Mouse (Mus musculus): Measurements from ENCODE around the gene Ppp1cc. TPM values are rescaled to one million over a fixed set of nuclear protein-coding genes. Genes with fewer than 3 reads are reported as not detected.

Gene Ppp1cc
- total and polyA plus RNA-seq, 3 experiments: 148 to 293 (median 269) TPM

DNA sequence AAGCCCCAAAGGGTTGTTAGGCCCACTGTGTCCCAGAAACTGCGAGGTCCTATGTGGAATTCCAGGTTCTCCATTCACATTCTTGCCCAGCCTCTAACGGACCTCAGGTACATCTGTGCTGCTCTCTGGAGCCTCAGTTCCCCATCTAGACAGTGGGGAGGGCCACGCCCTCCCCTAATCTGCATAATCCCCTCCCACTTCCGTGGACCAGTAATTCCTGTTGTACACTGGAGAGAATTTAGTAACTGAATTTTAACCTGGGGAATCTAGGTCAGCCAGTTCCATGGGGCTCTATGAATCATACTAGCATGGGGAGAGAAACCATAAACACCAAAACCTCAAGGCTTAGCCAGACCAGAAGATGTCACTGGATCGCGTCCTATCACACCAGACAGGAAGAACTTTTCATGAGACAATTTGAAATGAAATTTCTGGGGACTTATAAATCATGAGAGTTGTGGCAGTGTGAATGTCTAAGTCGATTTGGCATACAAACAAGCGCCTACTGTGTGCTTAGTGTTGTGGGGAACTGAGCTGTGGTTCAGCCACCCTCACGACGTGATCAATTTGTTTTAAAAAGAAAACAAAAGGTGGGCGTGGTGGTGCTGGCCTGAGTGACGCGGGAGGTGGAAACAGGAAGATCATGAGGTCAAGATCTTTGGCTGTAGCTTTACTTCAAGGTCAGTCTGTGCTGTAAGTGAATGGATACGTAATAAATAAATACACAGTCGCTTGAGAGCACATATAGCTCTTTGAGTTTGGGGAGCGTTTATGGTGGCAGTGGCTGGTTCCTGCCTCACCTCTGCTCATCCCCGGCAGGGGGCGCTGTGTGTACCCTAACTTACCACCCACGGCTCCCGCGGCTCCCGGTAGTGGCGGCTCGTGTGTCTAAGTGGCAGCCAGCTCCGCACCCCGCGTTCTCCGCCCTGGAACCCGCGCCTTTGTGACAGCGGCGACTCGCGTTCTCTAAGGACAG lies 26.7 kb upstream of the Ppp1cc start:
- ATAC-seq (ENCODE audit: extremely low read depth, insufficient number of reproducible peaks, low FRiP score, poor library complexity, severe bottlenecking): peak; percentile 67
- TF ChIP-seq CTCF (IDR thresholded peaks at IDR 0.05; ENCODE audit: low read depth, low read length) (peak; percentile 77), GATA2 (IDR thresholded peaks at IDR 0.05; ENCODE audit: borderline replicate concordance, low read depth, low read length) (no peak), POLR2AphosphoS5 (IDR thresholded peaks at IDR 0.05; ENCODE audit: insufficient replicate concordance, low read depth, low read length) (no peak), GATA1 (IDR thresholded peaks at IDR 0.05; ENCODE audit: borderline replicate concordance, low read length) (no peak), TAL1 (conservative IDR thresholded peaks at IDR 0.05; ENCODE audit: low read depth, low read length) (no peak)

DNA sequence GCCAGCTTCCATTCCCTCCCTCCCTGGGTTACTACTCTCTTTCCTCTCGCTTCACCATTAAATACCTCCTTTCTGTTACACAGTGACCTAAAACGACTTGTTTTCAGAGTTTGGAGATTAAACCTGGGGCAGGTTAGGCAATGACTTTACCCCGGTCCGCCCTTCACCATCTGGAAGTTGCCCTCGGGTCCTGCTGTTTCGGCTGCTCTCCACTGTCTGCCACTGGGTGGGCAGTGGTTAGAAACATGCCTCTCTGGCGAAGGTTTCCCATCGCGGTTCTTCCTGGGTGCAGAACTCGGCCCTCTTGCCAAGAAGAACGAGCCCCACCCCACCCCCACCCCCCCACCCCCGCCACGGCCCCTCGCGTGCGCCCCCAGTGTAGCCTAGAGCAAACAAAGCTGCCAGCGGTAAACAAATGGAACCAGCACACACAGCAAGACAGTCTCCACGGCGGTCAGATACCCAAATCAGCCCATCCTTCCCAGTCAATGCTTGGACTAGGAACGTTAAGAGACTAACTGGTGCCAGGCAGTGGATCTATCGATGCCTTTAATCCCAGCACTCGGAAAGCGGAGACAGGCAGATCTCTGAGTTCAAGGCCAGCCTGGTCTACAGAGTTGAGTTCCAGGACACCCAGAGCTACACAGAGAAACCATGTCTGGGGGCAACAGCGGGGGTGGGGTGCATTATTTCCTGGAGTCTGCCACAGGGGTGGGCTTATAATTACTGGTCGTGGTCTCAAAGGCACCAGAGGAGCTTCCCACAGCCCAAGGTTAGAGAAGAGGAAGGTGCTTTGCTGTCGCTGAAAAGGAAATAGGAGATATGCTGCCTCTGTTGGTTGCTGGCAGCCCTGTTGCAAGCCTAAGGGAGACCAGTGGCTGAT lies 25.7 kb upstream of the Ppp1cc start:
- H3K9me3 ChIP-seq (replicated peaks): no peaks in the 10 kb centered on the region
- TF ChIP-seq TAL1 (conservative IDR thresholded peaks at IDR 0.05; ENCODE audit: low read depth, low read length) (no peak), GATA2 (IDR thresholded peaks at IDR 0.05; ENCODE audit: borderline replicate concordance, low read depth, low read length) (no peak), GATA1 (IDR thresholded peaks at IDR 0.05; ENCODE audit: borderline replicate concordance, low read length) (no peak), POLR2AphosphoS5 (IDR thresholded peaks at IDR 0.05; ENCODE audit: insufficient replicate concordance, low read depth, low read length) (no peak), CTCF (IDR thresholded peaks at IDR 0.05; ENCODE audit: low read depth, low read length) (no peak)
- peak overlapping the region; percentile 70 for H3K4me3 ChIP-seq (ENCODE audit: low read depth, low read length)
- H3K27me3 ChIP-seq (ENCODE audit: insufficient read depth, low read length): peaks cover 53% of the 10 kb centered on the region
- no peaks in the 10 kb centered on the region for H3K36me3 ChIP-seq (replicated peaks)
- no peak for DNase-seq (ENCODE audit: low spot score)
- H3K4me1 ChIP-seq (ENCODE audit: insufficient read depth, low read depth, low read length): peaks cover 29% of the 10 kb centered on the region
- ATAC-seq (ENCODE audit: extremely low read depth, insufficient number of reproducible peaks, low FRiP score, poor library complexity, severe bottlenecking): no peak

More for the DNA sequence above, 26.7 kb upstream of the Ppp1cc start:
- H3K9me3 ChIP-seq (replicated peaks): no peaks in the 10 kb centered on the region
- peak overlapping the region; percentile 70 for H3K4me3 ChIP-seq (ENCODE audit: low read depth, low read length)
- peaks cover 29% of the 10 kb centered on the region for H3K4me1 ChIP-seq (ENCODE audit: insufficient read depth, low read depth, low read length)
- H3K27me3 ChIP-seq (ENCODE audit: insufficient read depth, low read length): peaks cover 53% of the 10 kb centered on the region
- peak; percentile 66 for DNase-seq (ENCODE audit: low spot score)
- H3K36me3 ChIP-seq (replicated peaks): no peaks in the 10 kb centered on the region

- Histone ChIP-seq H3K4me3 (ENCODE audit: low read depth, low read length) (no peak overlapping the region), H3K27me3 (ENCODE audit: insufficient read depth, low read length) (peaks cover 55% of the 10 kb centered on the region), H3K9me3 (replicated peaks) (no peaks in the 10 kb centered on the region), H3K4me1 (ENCODE audit: insufficient read depth, low read depth, low read length) (peaks cover 29% of the 10 kb centered on the region), H3K36me3 (replicated peaks) (no peaks in the 10 kb centered on the region)
- TF ChIP-seq CTCF (IDR thresholded peaks at IDR 0.05; ENCODE audit: low read depth, low read length) (no peak), TAL1 (conservative IDR thresholded peaks at IDR 0.05; ENCODE audit: low read depth, low read length) (no peak), GATA2 (IDR thresholded peaks at IDR 0.05; ENCODE audit: borderline replicate concordance, low read depth, low read length) (no peak), GATA1 (IDR thresholded peaks at IDR 0.05; ENCODE audit: borderline replicate concordance, low read length) (no peak), POLR2AphosphoS5 (IDR thresholded peaks at IDR 0.05; ENCODE audit: insufficient replicate concordance, low read depth, low read length) (no peak)
- ATAC-seq (ENCODE audit: extremely low read depth, insufficient number of reproducible peaks, low FRiP score, poor library complexity, severe bottlenecking): no peak
- no peak for DNase-seq (ENCODE audit: low spot score)
Observed at GRCm38 (mm10) chr5:122133050-122133389, 25.1 kb upstream of the Ppp1cc start.

DNA sequence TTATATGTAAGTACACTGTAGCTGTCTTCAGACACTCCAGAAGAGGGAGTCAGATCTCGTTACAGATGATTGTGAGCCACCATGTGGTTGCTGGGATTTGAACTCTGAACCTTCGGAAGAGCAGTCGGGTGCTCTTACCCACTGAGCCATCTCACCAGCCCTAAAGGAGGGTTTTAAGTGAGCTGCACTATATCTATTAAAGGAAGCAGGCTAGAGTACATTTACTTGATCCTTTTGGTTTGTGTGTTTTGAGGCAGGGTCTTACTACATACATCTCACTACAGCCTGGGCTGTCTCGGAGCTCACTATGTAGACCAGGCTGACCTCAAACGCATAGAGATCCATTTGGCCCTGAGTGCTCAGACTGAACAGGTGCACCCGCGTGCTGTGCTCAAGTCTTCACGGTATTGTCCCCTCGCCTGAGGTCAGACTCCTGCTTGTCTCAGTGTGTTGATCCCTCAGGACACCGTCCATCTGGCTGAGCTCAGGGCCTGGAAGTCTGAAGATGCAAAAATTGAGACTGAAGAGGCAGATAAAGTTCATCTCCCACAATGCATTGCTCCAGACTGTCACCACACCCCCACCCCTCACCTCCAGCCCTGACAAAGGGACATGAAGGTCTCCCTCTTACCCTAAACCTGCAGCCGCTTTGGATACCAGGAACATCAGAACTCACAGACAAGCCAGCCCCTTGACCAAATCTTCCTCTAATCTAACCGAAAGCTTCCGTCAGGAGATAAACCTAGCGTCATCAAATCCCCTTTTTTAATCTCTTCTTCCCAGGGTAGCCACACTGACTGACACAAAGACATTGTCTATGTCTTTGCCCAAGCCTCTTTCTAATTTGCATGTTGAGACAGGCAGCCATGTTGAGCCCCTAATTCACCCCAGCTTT lies 23.4 kb upstream of the Ppp1cc start:
- H3K9me3 ChIP-seq (replicated peaks): no peaks in the 10 kb centered on the region
- peaks cover 29% of the 10 kb centered on the region for H3K4me1 ChIP-seq (ENCODE audit: insufficient read depth, low read depth, low read length)
- H3K36me3 ChIP-seq (replicated peaks): no peaks in the 10 kb centered on the region
- TF ChIP-seq CTCF (IDR thresholded peaks at IDR 0.05; ENCODE audit: low read depth, low read length) (no peak), GATA2 (IDR thresholded peaks at IDR 0.05; ENCODE audit: borderline replicate concordance, low read depth, low read length) (no peak), POLR2AphosphoS5 (IDR thresholded peaks at IDR 0.05; ENCODE audit: insufficient replicate concordance, low read depth, low read length) (no peak), TAL1 (conservative IDR thresholded peaks at IDR 0.05; ENCODE audit: low read depth, low read length) (no peak), GATA1 (IDR thresholded peaks at IDR 0.05; ENCODE audit: borderline replicate concordance, low read length) (no peak)
- no peak overlapping the region for H3K4me3 ChIP-seq (ENCODE audit: low read depth, low read length)
- H3K27me3 ChIP-seq (ENCODE audit: insufficient read depth, low read length): peaks cover 68% of the 10 kb centered on the region
- DNase-seq (ENCODE audit: low spot score): no peak
- no peak for ATAC-seq (ENCODE audit: extremely low read depth, insufficient number of reproducible peaks, low FRiP score, poor library complexity, severe bottlenecking)

- Histone ChIP-seq H3K27me3 (ENCODE audit: insufficient read depth, low read length) (peaks cover 69% of the 10 kb centered on the region), H3K4me3 (ENCODE audit: low read depth, low read length) (no peak overlapping the region), H3K36me3 (replicated peaks) (no peaks in the 10 kb centered on the region), H3K4me1 (ENCODE audit: insufficient read depth, low read depth, low read length) (peaks cover 29% of the 10 kb centered on the region), H3K9me3 (replicated peaks) (no peaks in the 10 kb centered on the region)
- no peak for TF ChIP-seq GATA2 (IDR thresholded peaks at IDR 0.05; ENCODE audit: borderline replicate concordance, low read depth, low read length)
- no peak for TF ChIP-seq TAL1 (conservative IDR thresholded peaks at IDR 0.05; ENCODE audit: low read depth, low read length)
- TF ChIP-seq GATA1 (IDR thresholded peaks at IDR 0.05; ENCODE audit: borderline replicate concordance, low read length): no peak
- no peak for TF ChIP-seq CTCF (IDR thresholded peaks at IDR 0.05; ENCODE audit: low read depth, low read length)
- ATAC-seq (ENCODE audit: extremely low read depth, insufficient number of reproducible peaks, low FRiP score, poor library complexity, severe bottlenecking) (no peak), DNase-seq (ENCODE audit: low spot score) (no peak)
Observed at GRCm38 (mm10) chr5:122135290-122135882, 22.7 kb upstream of the Ppp1cc start.
